Mouse (Mus musculus): ENCODE data around the gene Fam114a1. TPM values are rescaled to one million over a fixed set of nuclear protein-coding genes. Genes with fewer than 3 reads are reported as not detected.

Fam114a1 gene
- 10 to 100 TPM; 13.4 to 17.1 TPM for total RNA-seq (2023)

GRCm38 (mm10) chr5:64969861-64970771, at the start of gene Fam114a1:
Gene Fam114a1, plus strand, starts transcription at chr5:64970071.

GRCm38 (mm10) chr5:64959843-64960230, 10.0 kb upstream of the Fam114a1 start, which contains the start of gene Tlr6:
Gene Tlr6, minus strand, starts transcription at chr5:64960097.

Other genes with a start within 250 kb of the Fam114a1 start
- 100 to 1,000 TPM in 1 of 2 experiments, 10 to 100 TPM in 1; 79.9 to 118 TPM for gene Klf3, start 166.7 kb upstream of the Fam114a1 start, total RNA-seq (2023)
- gene Tlr1, start 36.5 kb upstream of the Fam114a1 start, total RNA-seq (2023) = 1 to 10 TPM; 6.5 to 7.9 TPM
- 10 to 100 TPM; 13.0 to 16.7 TPM for gene Tlr6, start 10.0 kb upstream of the Fam114a1 start, total RNA-seq (2023)
- gene Tmem156, start 122.1 kb downstream of the Fam114a1 start, total RNA-seq (2023) = 10 to 100 TPM; 26.8 to 37.6 TPM
- 10 to 100 TPM; 45.7 to 53.1 TPM for gene Klhl5, start 137.5 kb downstream of the Fam114a1 start, total RNA-seq (2023)
- gene Wdr19, start 229.6 kb downstream of the Fam114a1 start, total RNA-seq (2023) = 1 to 10 TPM in 1 of 2 experiments, under 1 TPM in 1; 0.68 to 1.2 TPM

Data from neutrophil, adult 83 days (primary cell).